Mouse (Mus musculus): ENCODE results near the gene Rere.
A peak's percentile ranks its signal among the peaks of the same experiment; 100 is the strongest.

Rere gene

DNA sequence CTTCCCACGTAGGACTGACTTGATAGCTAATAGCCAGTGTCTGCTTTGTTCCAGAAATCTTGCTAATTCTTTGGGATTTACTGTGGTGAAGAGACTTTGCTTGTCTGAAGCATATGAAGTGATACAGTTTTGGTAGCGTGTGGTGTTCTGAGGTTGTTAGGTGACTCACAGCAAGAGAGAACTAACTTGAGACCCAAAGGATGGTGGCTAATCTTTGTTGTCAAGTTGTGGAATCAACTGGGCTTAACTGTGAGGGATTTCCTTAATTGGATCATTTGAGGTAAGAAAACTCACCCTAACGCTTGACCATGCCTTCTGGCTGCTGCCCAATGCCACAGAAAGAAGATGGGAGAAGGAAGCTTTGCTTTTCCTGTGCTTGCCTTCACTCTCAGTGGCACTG is 63.1 kb downstream of the Rere start:
- DNase-seq (ENCODE audit: low read depth, low spot score), result no peak

DNA sequence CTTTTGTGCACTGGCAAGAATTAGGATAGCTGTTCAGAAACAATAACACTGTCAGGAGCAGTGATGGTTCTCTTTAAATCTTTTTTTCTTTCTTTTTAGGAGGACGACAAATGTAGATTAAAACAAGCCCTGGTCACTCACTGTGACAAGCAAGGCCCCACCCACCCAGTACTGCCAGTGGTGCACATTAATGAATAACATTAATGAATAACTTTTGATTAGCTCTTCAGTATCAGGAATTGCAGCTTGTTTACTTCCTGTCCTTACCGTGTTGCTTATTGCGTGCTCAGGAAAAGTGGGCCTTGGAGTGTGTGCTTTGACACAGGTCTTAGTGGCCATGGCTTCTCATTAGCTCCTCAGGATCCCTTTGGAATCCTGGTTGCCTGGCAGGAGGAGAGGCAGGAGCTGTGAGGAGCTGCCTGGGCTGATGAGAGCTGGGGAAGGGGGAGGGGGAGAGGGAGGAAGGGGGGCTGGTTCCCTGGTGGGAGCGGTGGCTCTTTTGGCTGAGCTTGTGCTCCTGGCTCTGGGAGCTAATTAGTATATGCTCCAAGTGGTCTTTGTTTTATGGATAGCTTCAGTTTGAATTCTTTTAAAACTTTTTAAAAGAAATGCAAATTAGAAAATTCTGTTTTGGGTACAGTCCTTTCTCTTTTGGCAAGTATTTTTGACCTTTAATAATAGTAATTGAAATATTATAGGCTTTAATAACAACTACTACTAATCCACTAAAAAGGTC is 65.4 kb downstream of the Rere start:
- no peak for DNase-seq (ENCODE audit: low read depth, low spot score)

DNA sequence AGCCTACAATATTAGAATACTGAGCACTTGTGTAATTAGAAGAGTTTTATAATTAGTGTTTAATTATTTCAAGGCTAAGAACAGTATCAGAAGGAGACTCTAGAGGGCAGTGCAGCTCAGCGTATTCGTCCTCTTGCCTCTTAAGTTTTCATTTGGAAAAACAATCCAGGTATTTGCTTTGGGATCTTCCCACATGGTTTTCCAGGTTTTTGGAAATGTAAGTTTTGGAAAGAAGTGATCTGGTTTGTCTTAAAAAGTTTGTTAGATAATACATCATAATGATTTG is 65.9 kb downstream of the Rere start:
- peak; percentile 25 for DNase-seq (ENCODE audit: low read depth, low spot score)

DNA sequence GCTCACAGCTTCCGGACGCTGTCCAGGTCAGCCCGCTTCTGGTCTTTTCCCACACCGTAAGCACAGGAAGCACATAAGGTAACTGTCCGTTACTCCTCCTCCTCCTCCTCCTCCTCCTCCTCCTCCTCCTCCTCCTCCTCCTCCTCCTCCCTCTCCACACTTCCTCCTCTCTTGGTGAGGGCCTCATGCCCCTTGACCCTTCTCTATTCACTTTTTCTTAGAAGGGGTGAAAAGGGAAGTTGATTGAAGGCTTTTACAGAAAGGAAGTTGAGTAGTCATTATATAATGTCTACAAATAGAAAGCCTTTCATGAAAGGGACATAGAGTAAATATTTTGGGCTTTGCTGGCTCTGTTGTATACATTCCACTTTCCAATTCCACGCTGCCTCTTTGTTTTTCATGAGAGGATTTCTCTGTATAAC is 68.2 kb downstream of the Rere start:
- DNase-seq (ENCODE audit: low read depth, low spot score), result peak; percentile 35

DNA sequence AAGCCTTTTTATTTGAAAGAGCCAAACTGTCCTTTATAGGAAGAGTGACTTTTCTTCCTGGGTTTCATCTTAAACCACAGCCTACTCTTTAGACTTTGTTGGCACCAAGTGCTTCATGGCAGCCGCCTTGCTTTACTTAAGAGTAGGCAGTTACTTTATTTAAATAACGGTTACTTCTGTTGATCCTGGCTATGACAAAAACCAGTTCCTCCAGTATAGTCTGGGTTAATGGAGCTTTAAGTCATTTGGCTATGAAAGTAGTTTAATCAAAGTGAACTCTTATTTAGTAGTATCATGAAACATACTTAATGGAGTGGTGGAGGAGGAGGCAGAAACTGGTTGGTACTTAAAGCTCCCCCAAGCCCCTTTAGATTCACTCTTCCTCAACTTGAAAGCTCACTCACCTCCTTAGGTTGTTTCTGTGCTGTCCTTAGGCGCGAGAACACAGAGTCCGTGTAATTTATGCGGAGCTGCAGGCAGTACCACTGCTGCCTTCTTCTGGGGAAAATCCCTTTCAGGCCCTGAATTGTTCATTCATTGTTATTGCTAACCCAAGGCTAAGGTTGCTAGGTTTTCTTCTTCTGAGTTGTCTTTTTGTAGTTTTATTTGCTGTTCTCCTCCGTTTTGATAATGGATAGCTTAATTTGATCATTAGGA is 70.1 kb downstream of the Rere start:
- DNase-seq (ENCODE audit: low read depth, low spot score), result peak; percentile 63

DNA sequence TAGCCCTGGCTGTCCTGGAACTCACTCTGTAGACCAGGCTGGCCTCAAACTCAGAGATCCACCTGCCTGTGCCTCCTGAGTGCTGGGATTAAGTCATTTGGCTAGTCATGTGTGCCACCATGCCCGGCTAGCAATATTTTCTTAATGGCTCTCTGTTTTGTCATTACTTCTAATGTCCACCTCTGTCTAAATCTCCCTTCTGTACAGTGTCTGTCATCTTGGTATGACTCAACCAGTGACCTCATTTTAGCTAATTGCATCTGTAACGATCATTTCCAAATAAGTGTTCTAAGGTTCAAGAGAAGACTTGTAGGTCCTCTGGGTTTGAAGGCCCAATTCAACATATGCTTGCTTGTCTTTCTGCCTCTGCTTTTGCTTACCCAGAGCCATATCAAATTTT is 71.3 kb downstream of the Rere start:
- DNase-seq (ENCODE audit: low read depth, low spot score), result no peak

DNA sequence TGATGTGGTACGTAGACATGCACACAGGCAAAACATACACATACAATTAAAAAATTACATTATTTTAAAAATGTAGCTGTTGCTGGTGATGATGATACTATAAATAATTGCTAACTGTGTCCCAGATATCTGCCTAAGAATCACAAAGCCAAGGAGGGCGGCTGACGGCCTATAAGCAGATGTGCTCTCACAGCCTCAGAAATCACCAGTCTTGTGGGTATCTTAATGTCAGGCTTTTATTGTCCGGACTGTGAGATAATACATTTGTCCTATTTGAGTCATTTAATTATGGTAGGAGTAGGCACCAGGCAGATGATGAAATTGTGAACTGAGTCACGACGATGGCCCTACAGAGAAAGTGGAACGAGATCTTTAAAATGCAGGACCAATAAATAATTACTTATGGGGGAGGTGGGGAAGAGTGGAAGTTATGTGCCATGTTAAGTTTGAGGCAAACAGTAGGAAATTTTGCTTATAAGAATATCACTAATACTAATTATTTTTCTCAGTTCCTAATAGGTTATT is 72.0 kb downstream of the Rere start:
- DNase-seq (ENCODE audit: low read depth, low spot score), result no peak

DNA sequence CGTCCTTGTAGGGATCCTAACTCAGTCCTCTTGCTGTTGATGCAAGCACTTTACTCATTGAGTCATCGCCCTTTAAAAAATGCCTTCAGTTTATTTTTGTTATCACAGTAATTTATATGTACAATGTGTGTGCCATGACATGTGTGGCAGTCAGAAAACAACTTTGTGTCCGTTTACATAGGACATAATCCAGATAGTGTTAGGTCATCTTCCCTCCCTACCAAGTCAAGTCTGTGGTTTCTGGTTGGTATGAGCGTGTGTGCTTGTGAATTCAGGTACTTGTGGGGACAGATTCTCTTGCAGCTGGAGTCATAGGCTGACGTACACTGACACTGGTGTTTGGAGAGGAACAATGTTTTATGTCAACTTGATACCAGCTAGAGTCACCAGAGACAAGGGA is 74.4 kb downstream of the Rere start:
- no peak for DNase-seq (ENCODE audit: low read depth, low spot score)

DNA sequence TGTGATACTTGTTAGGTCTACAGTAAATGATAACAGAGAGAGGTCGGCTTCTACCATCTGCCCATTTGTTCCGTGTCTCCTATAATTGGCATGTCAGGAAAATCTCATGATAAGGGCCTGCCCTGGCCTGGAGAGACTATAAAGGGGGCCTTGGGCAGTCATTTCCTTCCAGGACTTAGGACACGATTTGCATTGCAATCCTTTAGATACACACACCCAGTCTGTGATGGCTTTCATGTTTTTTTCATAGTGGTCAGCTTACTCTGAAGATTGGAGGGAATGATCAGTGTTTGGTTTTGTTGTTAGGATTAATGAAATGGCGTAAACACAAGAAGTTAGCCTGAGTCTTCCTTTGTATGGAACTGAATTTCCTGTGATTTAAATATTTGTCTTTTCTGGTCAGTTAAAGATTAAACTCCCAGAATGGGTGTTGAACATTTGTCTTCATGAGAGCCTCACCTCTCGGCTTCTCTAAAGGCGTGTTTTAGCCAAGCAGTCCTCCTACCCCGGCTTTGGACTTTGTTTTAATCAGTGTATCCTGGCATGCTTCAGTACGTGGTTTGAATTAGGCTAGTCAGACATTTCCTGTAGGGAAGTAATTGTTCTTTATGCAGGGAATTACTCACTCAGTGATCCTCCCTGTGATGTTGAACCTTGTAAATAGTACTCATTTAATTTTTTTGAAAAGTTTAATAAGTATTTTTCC is 80.7 kb downstream of the Rere start:
- DNase-seq (ENCODE audit: low read depth, low spot score), result no peak

DNA sequence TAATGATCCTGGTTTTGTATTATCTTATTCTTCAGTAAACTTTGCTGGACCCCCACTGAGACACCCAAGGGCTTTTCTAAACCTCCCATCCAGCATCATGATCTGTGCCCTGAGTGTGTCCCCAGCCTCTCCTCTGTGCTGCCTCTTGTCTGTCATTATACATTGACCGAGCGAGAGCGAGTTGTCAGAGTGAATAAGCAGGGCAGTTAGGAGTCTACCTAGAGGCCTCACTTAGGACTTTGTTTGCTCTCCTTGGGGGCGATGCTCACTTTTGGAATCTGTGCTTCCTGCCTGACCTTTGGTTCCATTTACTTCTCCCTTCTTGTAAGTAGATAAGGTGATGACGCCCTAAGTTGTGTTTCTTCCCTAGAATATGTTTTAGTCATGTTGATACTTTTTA is 81.4 kb downstream of the Rere start:
- DNase-seq (ENCODE audit: low read depth, low spot score), result no peak

DNA sequence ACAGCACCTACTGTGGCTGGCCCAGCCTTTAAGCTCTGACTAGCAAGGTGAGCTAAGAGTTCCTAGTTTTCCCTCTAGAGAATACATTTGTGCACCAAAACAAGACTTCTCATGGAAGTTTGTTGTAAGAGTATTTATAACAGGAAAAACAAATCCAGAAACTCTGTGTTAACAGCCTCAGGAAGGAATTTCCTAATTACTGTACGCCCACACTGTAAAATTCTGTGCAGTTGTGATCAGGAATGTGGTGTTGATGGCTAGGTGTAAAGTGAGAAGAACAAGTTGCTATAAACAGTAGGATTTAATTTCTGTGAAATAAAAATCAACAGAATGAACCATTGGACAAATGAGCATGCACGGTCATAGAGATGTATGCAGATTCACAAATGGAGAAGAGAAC is 83.3 kb downstream of the Rere start:
- no peak for DNase-seq (ENCODE audit: low read depth, low spot score)

DNA sequence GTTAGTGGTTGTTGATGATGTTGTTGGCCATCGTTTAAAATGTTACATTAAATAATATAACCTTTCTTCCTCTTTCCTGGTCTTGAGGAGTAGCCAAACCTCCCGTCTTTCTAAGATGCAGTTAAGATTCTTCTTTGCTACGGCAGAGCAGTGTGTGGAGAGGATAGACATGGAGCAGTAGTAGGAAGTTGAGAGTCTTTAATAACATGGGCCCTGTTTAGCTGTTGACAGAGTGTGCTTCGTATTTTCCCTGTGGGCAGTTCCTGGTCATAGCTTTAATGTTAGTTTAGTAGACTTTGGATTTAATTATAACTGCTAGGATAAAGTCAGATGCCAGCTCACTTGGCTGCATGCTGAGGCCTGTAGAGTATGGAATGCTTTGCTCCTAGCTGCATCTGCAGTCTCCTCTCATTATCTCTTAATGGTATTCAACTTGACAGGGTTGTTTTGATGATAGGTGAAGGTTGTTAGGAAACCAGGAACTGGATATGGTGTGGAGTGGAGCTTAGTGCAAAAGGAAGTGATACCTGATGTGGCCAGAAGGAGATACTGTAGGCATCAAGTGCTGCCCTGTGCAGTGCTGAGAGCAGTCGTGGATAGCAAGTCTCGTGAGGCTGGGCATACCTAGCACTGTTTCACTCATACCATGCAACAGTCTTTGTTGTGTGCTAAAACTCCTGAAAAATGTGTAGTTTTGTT is 85.2 kb downstream of the Rere start:
- DNase-seq (ENCODE audit: low read depth, low spot score), result peak; percentile 80

DNA sequence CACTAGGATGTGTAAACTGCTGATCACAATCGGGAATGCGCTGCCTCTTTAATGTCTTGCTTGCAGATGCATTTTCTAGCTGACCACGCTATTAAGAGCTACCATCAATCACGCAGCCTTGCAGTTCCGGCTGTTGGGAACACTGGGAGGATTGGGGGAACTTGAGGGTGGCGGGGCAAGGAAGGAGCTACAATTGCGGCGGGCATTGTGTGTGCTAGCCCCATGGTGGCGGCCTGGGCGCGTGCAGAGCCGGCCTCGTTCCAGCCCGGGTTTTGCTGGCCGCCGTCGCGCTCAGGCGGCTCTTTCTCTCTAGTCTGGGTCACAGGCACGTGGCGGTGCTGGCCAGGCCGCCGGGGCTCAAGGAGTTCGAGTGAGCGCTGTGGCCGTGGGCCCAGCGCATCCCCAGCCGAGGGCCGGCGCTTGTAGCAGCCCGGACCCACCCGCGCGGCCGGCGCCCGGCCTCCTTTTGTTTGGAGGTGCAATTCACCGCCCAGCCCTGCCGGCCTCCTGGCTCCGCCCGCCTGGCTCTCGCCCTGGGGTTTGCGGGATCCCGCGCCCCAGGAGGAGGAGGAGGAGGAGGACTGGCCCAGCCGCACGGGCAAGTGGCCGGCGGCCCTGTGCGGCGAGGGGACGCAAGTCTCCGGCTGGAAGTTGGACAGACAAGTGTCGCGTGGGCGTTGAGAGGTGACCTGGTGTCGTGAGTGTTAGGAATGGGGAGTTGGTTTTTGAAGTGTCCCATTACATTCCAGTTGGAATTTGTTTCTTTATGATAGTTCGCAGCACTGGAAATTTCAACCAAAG is 90.3 kb downstream of the Rere start:
- peak; percentile 85 for DNase-seq (ENCODE audit: low read depth, low spot score)

DNA sequence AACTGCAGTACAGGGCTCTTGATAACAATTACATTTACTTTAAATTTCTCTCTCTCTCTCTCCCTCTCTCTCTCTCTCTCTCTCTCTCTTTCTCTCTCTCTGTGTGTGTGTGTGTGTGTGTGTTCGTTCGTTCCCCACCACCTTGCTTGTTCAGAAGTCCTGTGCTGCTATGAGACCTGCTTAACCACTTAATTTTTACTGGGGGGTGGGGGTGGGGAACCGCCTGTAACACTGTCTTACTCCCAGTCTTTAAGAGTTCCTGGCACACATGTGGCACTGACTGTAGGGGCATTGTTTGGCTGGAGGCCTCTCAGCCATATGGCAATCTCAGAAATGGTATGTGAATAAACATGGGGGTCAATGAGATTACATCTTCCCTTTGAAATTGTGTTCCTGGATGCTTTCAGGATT is 91.2 kb downstream of the Rere start:
- DNase-seq (ENCODE audit: low read depth, low spot score), result peak; percentile 57

DNA sequence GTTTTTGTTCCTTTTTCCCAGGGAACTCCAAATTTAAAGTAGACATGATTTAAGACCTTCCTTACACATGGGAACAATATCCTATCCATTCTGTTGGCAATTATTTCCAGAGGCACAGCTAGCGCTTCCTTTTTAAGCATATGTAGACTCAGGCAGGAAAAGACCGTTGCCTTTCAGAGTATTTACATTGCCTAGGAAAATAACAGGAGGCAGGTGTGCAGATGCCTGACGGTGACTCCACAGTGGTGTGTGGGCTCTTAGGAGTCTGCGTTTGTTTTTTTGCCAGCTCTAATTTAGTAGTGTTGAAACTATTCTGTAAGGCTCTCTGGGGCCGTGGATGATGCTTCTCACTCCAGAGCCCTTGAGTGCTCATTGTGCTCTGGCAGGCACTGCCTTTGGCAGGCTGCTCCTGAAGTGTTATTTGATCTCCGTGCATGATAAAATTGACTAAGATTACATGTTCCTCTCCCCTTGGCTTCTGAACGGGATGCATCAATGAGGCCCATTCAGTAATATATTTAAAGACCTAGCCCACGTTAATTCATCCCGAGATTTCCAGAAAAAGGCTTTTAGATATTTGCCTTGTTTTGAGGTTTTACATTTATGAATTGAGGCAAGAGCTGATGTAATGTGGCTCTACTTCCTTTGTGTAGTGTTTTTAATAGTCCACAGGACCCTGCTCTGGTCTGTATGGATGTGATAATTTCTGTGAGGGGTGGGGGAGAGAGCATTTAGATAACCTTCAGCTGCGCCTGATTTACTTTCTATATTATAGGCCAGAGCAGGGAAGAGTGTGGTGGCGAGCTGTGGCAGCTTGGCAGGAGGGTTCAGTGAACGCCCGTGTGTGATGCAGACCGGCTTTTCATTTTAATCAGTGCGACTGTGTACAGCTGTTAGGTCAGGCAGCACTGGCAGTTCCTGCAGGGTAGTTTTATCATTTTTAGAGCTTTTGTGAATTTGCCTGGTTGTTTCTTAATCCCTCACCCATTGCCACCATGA is 92.0 kb downstream of the Rere start:
- DNase-seq (ENCODE audit: low read depth, low spot score), result peak; percentile 70

DNA sequence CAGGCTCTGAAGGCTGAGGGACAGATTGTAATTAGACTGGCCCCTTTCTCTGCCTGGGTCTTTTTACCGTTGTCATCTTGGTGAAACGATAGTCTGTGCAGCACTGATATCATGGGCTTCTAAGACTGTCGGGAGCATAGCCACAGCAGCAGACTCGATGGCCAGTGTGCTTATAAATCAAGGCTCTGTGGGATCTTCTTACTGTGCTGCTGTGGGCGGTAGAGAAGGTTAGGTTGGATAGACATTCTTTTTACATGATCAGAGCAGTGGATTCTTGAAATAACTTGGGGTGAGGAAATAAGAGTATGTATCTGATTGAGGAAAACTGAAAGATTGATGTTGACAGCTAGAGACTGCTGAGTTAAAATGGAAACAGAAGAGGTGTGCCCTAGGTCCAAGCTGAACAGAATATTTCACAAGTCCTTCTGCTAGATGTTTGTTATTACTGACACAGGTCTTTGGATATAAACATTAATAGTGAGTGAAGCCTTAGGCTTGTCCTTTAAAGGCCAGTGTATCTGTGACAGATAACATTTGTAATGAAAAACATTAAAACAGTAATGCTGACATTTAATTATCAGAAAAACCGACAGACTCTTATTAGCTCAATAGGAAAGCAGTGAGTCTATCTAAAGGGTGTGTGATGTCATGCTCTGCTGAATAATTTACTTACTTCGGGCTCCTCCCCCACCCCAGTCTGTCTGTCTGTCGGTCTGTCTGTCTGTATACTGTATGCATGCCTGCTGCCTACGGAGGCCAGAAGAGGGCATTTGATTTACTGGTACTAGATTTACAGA is 93.4 kb downstream of the Rere start:
- peak; percentile 51 for DNase-seq (ENCODE audit: low read depth, low spot score)

DNA sequence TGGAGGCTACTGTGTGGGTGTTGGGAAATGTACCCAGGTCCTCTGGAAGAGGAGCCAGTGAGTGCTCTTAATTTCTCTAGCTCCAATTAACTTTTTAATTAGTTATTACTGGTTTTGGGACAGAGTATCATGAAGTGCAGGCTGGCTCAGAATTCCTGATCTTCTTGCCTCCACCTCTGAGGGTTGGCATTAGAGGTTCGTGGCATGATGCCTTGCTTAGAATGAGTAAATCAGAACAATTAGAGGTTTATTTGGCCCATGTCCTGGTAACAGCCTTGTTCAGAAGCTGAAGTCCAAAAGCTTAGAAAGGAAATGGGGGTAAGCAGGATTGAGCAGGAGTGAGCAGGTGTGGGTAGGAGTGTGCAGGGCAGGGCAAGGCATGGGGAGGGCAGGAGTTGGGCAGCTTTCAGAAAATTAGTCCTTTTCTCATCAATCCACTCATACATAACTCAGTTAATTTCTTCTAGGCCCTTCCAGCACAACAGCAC is 94.0 kb downstream of the Rere start:
- DNase-seq (ENCODE audit: low read depth, low spot score), result no peak

DNA sequence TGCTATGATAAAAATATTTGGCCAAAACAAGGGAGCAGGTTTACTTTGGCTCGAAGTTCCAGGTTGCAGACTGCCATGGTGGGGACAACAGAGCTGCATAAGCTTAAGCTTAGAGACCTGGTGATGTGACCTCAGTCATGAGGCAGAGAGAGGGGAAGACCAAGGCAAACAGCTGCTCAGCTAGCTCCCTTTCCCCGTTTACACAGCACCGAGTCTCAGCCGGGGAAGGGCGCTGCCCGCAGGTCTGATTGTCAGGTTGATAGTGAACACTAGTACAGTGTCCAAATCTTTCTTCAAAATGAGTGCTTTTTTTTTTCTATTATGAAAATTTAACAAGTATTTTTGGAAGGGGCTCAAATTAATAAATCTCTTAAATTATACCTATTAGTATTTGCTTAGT is 97.9 kb downstream of the Rere start:
- peak; percentile 32 for DNase-seq (ENCODE audit: low read depth, low spot score)

DNA sequence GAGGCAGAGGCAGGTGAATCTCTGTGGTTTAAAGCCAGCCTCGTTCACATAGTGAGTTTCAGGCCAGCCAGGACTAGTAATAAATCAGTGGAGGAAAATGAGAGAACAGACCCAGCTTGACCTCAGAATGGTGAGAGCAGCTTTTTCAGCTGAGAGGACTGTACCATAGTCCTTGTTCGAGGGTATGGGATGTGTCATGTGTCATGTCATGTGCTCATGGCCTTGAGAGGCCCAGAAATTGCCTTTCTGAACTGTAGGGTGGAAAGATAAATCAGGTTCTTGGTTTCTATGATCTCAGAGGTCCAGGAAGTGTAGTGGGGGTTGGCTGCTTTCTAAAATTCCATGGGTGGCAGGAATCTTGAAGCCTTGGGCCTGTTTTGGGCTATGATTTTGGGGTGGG is 98.3 kb downstream of the Rere start:
- no peak for DNase-seq (ENCODE audit: low read depth, low spot score)
